In the genomic region with DNA sequence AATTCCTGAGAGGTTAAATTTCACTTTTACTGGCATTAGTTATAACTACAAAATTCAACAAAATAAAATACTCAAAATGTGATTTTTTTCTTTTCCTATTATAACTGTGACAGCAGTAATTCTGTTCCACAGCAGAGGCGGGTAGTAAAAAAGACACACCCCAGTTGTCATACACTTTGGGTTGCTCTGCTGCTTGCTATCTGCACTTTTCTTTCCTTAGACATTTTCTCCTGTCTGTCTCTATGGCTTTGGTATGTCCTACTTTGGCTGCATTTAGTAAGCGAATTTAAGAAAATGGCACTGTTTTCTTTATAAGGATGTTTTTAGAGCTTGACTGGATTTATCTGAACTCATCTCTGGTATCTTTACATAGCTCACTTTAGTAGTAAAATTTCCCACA, we compare ENCODE assay signal across 27 mouse cellular contexts.
DNase-seq lines count a peak whose midpoint lies in the region; ATAC-seq and TF ChIP-seq lines count a peak whose summit lies in the region.
"Had no signal": no experiment of that assay in that cellular context is flagged by ENCODE, and none has a peak within 500 bp of the region (broad histone marks: within the 10 kb centered on the region; RNA-seq: fewer than 3 reads in every experiment).

No protein-coding gene starts in this region.

- no peaks in the 10 kb centered on the region for H3K27me3 ChIP-seq in heart, adult 2 months (ENCODE audit: control insufficient read depth, insufficient read depth, low read length)
- H3K27me3 ChIP-seq: CH12.LX; embryonic facial prominence, embryonic 13.5 days; embryonic facial prominence, embryonic 15.5 days; forebrain, embryonic 12.5 days; Patski had no signal

- peak overlapping the region; percentile 52 for H3K27ac ChIP-seq in heart, adult 2 months
- peak overlapping the region; percentile 92 for H3K27ac ChIP-seq in left cerebral cortex, adult 2 months
- H3K27ac ChIP-seq: embryonic facial prominence, embryonic 13.5 days; embryonic facial prominence, embryonic 15.5 days; forebrain, embryonic 10.5 days; forebrain, embryonic 12.5 days had no signal

- H3K36me3 ChIP-seq in heart, adult 2 months (ENCODE audit: control insufficient read depth, insufficient read depth, low read length) = no peaks in the 10 kb centered on the region
- H3K36me3 ChIP-seq: embryonic facial prominence, embryonic 13.5 days; embryonic facial prominence, embryonic 15.5 days; forebrain, embryonic 10.5 days; forebrain, embryonic 12.5 days; G1E had no signal

- no peak overlapping the region for H3K4me3 ChIP-seq in heart, adult 2 months
- H3K4me3 ChIP-seq in left cerebral cortex, adult 2 months = no peak overlapping the region
- H3K4me3 ChIP-seq: embryonic facial prominence, embryonic 13.5 days; embryonic facial prominence, embryonic 15.5 days; erythroblast, embryonic 14.5 days; forebrain, embryonic 10.5 days; forebrain, embryonic 12.5 days had no signal

- TF ChIP-seq POLR2A in heart, adult 2 months (IDR thresholded peaks at IDR 0.05; ENCODE audit: insufficient read depth, low read depth, low read length) = no peak

- TF ChIP-seq CTCF in heart, adult 2 months (IDR thresholded peaks at IDR 0.05) = no peak
- TF ChIP-seq CTCF in left cerebral cortex, adult 2 months (IDR thresholded peaks at IDR 0.05) = no peak

- H3K79me2 ChIP-seq in heart, adult 2 months (replicated peaks; ENCODE audit: control insufficient read depth, insufficient read depth, low read length) = no peaks in the 10 kb centered on the region

- WGBS in heart, adult 2 months = 61% methylated on average over 2 of the region's 2 CpGs

- no peak overlapping the region for H3K9ac ChIP-seq in heart, adult 2 months (ENCODE audit: low read depth, low read length)
- H3K9ac ChIP-seq: embryonic facial prominence, embryonic 13.5 days; embryonic facial prominence, embryonic 15.5 days; forebrain, embryonic 12.5 days had no signal

- ATAC-seq in frontal cortex, adult (ENCODE audit: low TSS enrichment) = peak; percentile 74
- ATAC-seq: activated CD4-positive, CD25-positive, alpha-beta regulatory T cell, adult 4 months; CD4-positive, CD25-positive, alpha-beta regulatory T cell, adult 4 months; forebrain, embryonic 14.5 days had no signal

- intact Hi-C loops in heart, adult 2 months (cut with DNase I) = loop anchor here (10.0 kb wide), 1 partner anchor 93 kb away; no protein-coding TSS in a partner anchor
- intact Hi-C loops in heart, postnatal 14 days (cut with DNase I) = no loop called here
- intact Hi-C loops in left cerebral cortex, adult 2 months (cut with DNase I) = loop anchor here (2.0 kb wide), 1 partner anchor 15 kb away; no protein-coding TSS in a partner anchor
- intact Hi-C loops in left cerebral cortex, postnatal 4 days (cut with DNase I) = no loop called here

- DNase-seq in frontal cortex, postnatal 14 days (ENCODE audit: low spot score in 2 of 2) = no peak
- DNase-seq in heart, adult 2 months = no peak
- no peak for DNase-seq in heart, postnatal 14 days
- DNase-seq in left cerebral cortex, adult 2 months (ENCODE audit: extremely low spot score in 1 of 2, low spot score in 2 of 2) = no peak
- DNase-seq in left cerebral cortex, postnatal 4 days = no peak
- DNase-seq in brain, adult 2 months (ENCODE audit: low read depth, low spot score) = peak; percentile 65
- DNase-seq in retina, postnatal 1 day = no peak
- DNase-seq: adrenal gland, adult 8-10 months; adrenal gland, postnatal 36 days; B cell, adult 2 months; cerebellum, adult 11 months; cerebellum, adult 18-20 months; cerebellum, adult 8-10 months; cerebellum, adult 9-11 months; embryo, embryonic 11 days had no signal

- no peak for TF ChIP-seq EP300 in heart, adult 2 months (IDR thresholded peaks at IDR 0.05; ENCODE audit: insufficient read depth, low read depth, low read length)

- H3K4me1 ChIP-seq in heart, adult 2 months (ENCODE audit: control insufficient read depth, insufficient read depth, low read length) = no peaks in the 10 kb centered on the region; the same call in 1 of the 2 replicates
- H3K4me1 ChIP-seq: forebrain, embryonic 12.5 days had no signal

Comparison
In these comparisons a context has a peak if more than half of its experiments do, and no peak if none do; other contexts are left out.
1. intact Hi-C loops: an anchor here in heart, adult 2 months (10.0 kb wide) and left cerebral cortex, adult 2 months (2.0 kb wide); none called in heart, postnatal 14 days and left cerebral cortex, postnatal 4 days.